Mouse (Mus musculus) right cerebral cortex, postnatal 14 days (tissue): ENCODE measurements around the gene Dtl.
A peak's percentile ranks its signal among the peaks of the same experiment; 100 is the strongest.

Experiments used
- DNase-seq: peaks from one replicate; pipeline ENCODE4 v3.0.0; 2022

Gene Dtl

GRCm38 (mm10) chr1:191575458-191576247 lies at the start of gene Dtl, which contains the start of gene Ints7:
Gene Dtl (minus strand): TSS chr1:191575544.
Gene Ints7 (plus strand): TSS chr1:191575636.
- DNase-seq, result peak; percentile 99

GRCm38 (mm10) chr1:191625026-191625425 lies 49.7 kb upstream of the Dtl start:
- DNase-seq, result no peak

- no peak for DNase-seq
These were observed 49.1 kb upstream of the Dtl start for GRCm38 (mm10) chr1:191624492-191624891.

- DNase-seq, result no peak
These were observed 47.5 kb upstream of the Dtl start for GRCm38 (mm10) chr1:191622801-191623200.

- no peak for DNase-seq
These were observed 45.8 kb upstream of the Dtl start for GRCm38 (mm10) chr1:191621096-191621495.

- DNase-seq, result no peak
These were observed 42.9 kb upstream of the Dtl start for GRCm38 (mm10) chr1:191618067-191618766.

GRCm38 (mm10) chr1:191617589-191617988 lies 42.2 kb upstream of the Dtl start:
- no peak for DNase-seq

GRCm38 (mm10) chr1:191616245-191616644 lies 40.9 kb upstream of the Dtl start:
- DNase-seq, result no peak

- DNase-seq, result no peak
These were observed 37.5 kb upstream of the Dtl start for GRCm38 (mm10) chr1:191612877-191613276.

GRCm38 (mm10) chr1:191611686-191612085 lies 36.3 kb upstream of the Dtl start:
- no peak for DNase-seq

GRCm38 (mm10) chr1:191610357-191610756 lies 35.0 kb upstream of the Dtl start:
- peak; percentile 30 for DNase-seq

GRCm38 (mm10) chr1:191609578-191609977 lies 34.2 kb upstream of the Dtl start:
- DNase-seq, result no peak

- DNase-seq, result no peak
These were observed 33.7 kb upstream of the Dtl start for GRCm38 (mm10) chr1:191609051-191609450.

- no peak for DNase-seq
These were observed 29.3 kb upstream of the Dtl start for GRCm38 (mm10) chr1:191604690-191605089.

GRCm38 (mm10) chr1:191599210-191599609 lies 23.9 kb upstream of the Dtl start:
- no peak for DNase-seq

GRCm38 (mm10) chr1:191596076-191596475 lies 20.7 kb upstream of the Dtl start:
- DNase-seq, result no peak

GRCm38 (mm10) chr1:191592016-191592720 lies 16.8 kb upstream of the Dtl start:
- no peak for DNase-seq

- DNase-seq, result no peak
These were observed 13.4 kb upstream of the Dtl start for GRCm38 (mm10) chr1:191588749-191589148.

GRCm38 (mm10) chr1:191587062-191587461 lies 11.7 kb upstream of the Dtl start:
- no peak for DNase-seq

- no peak for DNase-seq
These were observed 10.4 kb upstream of the Dtl start for GRCm38 (mm10) chr1:191585704-191586103.

GRCm38 (mm10) chr1:191584483-191584882 lies 9.1 kb upstream of the Dtl start:
- no peak for DNase-seq

- DNase-seq, result no peak
These were observed 8.5 kb upstream of the Dtl start for GRCm38 (mm10) chr1:191583836-191584235.

- DNase-seq, result no peak
These were observed 6.3 kb upstream of the Dtl start for GRCm38 (mm10) chr1:191581641-191582040.

GRCm38 (mm10) chr1:191579524-191579923 lies 4.2 kb upstream of the Dtl start:
- DNase-seq, result no peak
